Comparison of ENCODE assay signal across 19 mouse cellular contexts in genomic region chr12:77571071-77571470, GRCm38 (mm10).
"Had no signal": no experiment of that assay in that cellular context is flagged by ENCODE, and none has a peak within 500 bp of the region (broad histone marks: within the 10 kb centered on the region; RNA-seq: fewer than 3 reads in every experiment).

No protein-coding gene starts in this region.

- ATAC-seq: intestine, postnatal 0 days; liver, embryonic 12.5 days; midbrain, embryonic 13.5 days; midbrain, embryonic 16.5 days had no signal

- H3K9me3 ChIP-seq: limb, embryonic 10.5 days; limb, embryonic 13.5 days; liver, embryonic 12.5 days; liver, embryonic 15.5 days; lung, embryonic 15.5 days; megakaryocyte, embryonic 14.5 days; midbrain, embryonic 10.5 days; midbrain, embryonic 13.5 days; neural tube, embryonic 13.5 days had no signal

- H3K36me3 ChIP-seq: limb, embryonic 10.5 days; limb, embryonic 13.5 days; liver, embryonic 12.5 days; liver, embryonic 15.5 days; lung, embryonic 15.5 days; midbrain, embryonic 10.5 days; midbrain, embryonic 13.5 days; neural tube, embryonic 13.5 days had no signal

- H3K4me1 ChIP-seq: limb, embryonic 13.5 days; liver, embryonic 12.5 days; liver, embryonic 15.5 days; lung, embryonic 15.5 days; megakaryocyte, embryonic 14.5 days; midbrain, embryonic 10.5 days had no signal

- DNase-seq: liver; lung, adult 18-20 months; lung, postnatal 36 days; retina, postnatal 1 day; right cerebral cortex, postnatal 25 days; spleen, adult 18-20 months had no signal

- H3K9ac ChIP-seq: limb, embryonic 13.5 days; liver, embryonic 12.5 days; liver, embryonic 15.5 days; lung, embryonic 15.5 days; midbrain, embryonic 13.5 days; neural tube, embryonic 13.5 days had no signal

- H3K4me3 ChIP-seq: limb, embryonic 10.5 days; limb, embryonic 13.5 days; liver, embryonic 12.5 days; liver, embryonic 15.5 days; lung, embryonic 15.5 days; megakaryocyte, embryonic 14.5 days; midbrain, embryonic 10.5 days; midbrain, embryonic 13.5 days; myocyte; neural tube, embryonic 13.5 days had no signal

- H3K4me2 ChIP-seq: limb, embryonic 13.5 days; liver, embryonic 12.5 days; liver, embryonic 15.5 days; lung, embryonic 15.5 days; midbrain, embryonic 13.5 days; neural tube, embryonic 13.5 days had no signal

- H3K27me3 ChIP-seq: limb, embryonic 13.5 days; liver, embryonic 12.5 days; liver, embryonic 15.5 days; lung, embryonic 15.5 days had no signal

- H3K27ac ChIP-seq: kidney, postnatal 0 days; limb, embryonic 10.5 days; limb, embryonic 13.5 days; liver, embryonic 12.5 days; liver, embryonic 15.5 days; lung, embryonic 15.5 days; midbrain, embryonic 10.5 days; midbrain, embryonic 13.5 days; neural tube, embryonic 13.5 days had no signal
